Mouse (Mus musculus) heart, postnatal 4 days (tissue): ENCODE results near the gene Polr2a. TPM values are rescaled to one million over a fixed set of nuclear protein-coding genes. Genes with fewer than 3 reads are reported as not detected.

Experiments
- DNase-seq: peaks from one replicate; pipeline ENCODE4 v3.0.0; 2021
- total RNA-seq, 2 experiments: library from RNA; stranded (reverse); gene quantifications; 2 replicates each; pipeline ENCODE4 v1.2.3; 2021

The Polr2a gene
- total RNA-seq, 2 experiments from 2014 or later = 53.7 TPM

- DNase-seq = no peak
Observed at GRCm38 (mm10) chr11:69781828-69782227, 23.4 kb upstream of the Polr2a start.

DNA sequence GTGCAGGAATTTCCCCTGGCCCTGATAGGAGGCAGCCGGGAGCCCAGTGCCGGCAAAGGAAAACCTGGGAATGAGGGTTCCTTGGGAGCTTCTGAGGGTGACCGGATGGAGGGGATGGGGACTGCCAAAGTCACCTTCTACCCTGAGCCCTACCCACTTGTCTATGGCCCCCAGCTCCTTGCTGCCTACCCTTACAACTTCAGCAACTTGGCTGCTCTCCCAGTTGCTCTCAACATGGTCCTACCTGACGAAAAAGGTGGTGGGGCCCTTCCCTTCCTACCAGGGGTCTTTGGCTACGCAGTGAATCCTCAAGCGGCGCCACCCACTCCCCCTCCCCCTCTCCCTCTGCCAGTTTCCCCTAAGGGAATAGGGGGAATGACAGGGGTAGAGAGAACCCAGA lies 20.5 kb upstream of the Polr2a start:
- DNase-seq = no peak

- DNase-seq = peak; percentile 43
Observed at GRCm38 (mm10) chr11:69778258-69778982, 20.0 kb upstream of the Polr2a start.

- DNase-seq = no peak
Observed at GRCm38 (mm10) chr11:69777504-69778257, 19.2 kb upstream of the Polr2a start.

- DNase-seq = no peak
Observed at GRCm38 (mm10) chr11:69776488-69776887, 18.1 kb upstream of the Polr2a start.

DNA sequence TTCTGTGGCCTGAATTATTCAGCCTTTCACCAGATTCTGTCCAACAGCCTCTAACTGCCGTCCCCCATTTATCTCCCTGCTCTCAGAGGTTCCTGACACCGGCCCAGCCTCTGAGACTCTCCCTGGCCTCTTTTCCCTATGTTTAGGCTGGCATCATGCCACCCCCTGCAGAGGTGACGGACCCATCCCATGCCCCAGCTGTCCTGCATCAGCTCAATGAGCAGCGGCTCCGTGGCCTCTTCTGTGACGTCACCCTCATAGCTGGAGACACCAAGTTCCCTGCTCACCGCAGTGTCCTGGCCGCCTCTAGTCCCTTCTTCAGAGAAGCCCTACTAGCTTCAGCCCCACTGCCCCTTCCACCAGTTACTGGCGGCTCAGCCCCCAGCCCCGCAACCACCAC lies 17.3 kb upstream of the Polr2a start:
- DNase-seq = no peak

- DNase-seq = no peak
Observed at GRCm38 (mm10) chr11:69774961-69775360, 16.5 kb upstream of the Polr2a start.

DNA sequence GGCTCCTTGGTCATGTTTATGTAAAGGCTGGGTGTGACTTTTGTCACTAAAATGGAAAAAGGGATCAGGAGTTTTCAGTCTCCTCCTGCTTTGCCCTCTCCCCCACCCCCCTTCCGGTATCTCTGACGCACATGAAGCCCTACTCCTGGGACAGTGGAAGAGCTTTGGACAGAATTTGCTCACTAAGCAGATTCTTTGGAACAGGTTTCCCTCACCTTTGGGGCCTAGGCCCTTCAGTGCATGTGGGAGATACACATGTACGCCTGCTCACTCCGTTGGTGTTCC lies 9.1 kb upstream of the Polr2a start:
- DNase-seq = no peak

DNA sequence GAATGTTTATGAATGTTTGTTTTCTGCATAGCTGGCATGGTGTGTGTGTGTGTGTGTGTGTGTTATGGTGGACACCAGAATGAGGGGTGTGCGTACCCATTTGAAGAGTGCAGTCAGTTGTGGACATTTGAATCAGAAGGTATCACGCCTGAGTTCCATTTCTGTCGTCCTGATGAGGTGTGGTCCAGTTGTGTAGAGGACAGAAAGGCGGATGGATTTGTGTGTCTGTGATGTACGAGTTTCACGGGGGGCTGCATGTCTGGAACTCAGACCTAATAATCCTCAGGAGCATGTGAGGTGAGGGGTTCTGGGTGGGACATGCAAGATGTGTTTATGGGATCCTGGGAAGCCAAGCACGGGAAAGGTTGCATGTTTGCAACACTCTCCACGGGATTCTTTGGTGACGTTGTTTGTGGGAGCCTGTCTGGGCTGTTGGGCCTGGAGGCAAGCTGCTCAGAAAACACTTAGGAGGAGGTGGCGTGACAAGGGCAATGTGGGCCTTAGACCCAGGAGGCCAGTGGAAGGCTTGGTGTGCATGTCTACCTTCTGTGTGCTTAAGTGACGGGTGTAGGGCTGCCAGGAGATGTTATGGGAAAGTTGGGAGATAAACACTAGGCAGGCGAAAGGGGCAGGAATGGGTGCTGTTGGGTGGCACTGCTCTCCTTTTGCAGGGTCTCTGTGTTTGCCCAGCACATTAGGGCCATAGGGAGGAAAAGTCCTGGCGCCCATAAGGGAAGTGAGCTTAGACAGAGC lies 8.6 kb upstream of the Polr2a start:
- DNase-seq = no peak

- DNase-seq = peak; percentile 80
Observed at GRCm38 (mm10) chr11:69766126-69766609, 7.7 kb upstream of the Polr2a start.

DNA sequence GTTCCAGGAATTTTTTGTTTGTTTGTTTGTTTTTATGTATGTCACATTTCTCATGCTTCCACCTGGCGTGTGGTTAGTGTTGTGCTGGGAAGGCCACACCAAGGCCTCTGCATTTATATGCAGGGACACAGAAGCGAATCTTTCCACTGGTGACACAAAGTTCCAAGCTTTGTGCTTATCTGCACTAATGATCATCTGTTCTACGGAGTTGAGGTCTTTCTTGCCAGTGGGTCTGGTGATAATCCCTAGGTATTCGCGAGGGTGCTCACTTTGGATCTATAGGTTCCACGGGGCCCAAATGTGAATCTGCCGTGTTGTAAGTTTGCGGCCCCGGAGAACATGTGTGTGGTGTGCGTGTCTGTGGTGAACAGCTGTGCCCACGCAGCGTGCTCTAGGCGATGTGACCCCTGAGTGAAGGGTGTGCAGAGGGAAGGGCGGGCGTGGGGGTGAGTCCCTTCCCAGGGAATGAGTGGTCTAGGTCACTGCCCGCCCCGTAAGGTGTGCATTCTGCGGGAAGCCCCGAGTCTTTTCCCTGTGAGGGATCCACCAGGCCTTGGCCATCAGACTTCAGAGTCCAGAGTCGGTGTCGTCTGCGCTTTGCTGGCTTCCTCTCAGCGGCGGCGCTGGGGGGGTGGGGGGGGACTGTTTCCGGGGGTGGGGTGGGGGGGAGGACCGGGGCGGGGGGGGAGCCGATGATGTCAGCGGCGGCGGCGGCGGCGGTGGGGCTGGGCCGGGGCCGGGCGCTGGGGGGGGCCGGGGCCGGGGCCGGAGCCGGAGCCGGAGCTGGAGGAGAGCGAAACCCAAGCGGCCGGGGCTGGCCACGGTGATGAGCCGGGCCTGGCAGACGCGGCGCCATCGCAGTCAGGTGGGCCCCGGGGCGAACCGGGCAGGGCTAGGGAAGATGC lies 7.0 kb upstream of the Polr2a start, which contains the start of gene Zbtb4:
Gene Zbtb4, plus strand, starts transcription at position 692 of the 905 bp plus-strand sequence.
- DNase-seq = peak; percentile 61

GRCm38 (mm10) chr11:69763551-69763950 lies 5.1 kb upstream of the Polr2a start:
- DNase-seq = no peak

DNA sequence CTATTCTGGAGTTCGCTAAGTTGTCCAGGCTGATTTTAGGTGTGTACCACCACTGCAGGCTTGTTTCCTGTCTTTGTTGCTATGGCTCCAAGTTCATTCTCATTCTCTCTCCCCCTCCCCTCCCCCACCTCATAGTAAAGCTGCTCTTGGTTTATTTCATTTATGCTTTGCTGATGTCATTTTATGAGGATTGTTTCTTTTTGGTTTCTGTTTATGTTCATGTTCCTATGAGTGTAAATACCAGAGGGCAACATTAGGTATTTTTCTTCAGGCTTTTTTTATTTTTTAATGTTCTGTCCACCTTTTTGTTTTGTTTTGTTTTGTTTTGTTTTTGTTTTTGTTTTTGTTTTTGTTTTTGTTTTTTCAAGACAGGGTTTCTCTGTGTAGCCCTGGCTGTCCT lies 3.4 kb upstream of the Polr2a start, which contains the start of gene Slc35g3:
Gene Slc35g3, minus strand, starts transcription at position 101 of the 400 bp plus-strand sequence.
- no peak for DNase-seq

DNA sequence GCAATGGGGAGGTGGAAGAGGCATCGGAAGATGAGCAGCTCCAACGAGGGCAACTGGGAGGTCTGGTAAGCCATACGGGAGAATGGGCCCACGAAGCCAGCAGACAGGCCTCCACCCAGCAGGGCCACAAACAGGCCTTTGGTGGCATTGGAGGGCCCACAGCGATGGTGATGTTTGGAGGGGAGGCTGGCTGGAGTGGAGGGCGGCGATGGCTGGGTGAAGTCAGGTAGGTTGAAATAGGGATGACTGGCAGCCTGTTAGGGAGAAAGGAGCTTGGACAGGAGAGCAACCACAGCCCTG lies 2.4 kb upstream of the Polr2a start:
- no peak for DNase-seq

DNA sequence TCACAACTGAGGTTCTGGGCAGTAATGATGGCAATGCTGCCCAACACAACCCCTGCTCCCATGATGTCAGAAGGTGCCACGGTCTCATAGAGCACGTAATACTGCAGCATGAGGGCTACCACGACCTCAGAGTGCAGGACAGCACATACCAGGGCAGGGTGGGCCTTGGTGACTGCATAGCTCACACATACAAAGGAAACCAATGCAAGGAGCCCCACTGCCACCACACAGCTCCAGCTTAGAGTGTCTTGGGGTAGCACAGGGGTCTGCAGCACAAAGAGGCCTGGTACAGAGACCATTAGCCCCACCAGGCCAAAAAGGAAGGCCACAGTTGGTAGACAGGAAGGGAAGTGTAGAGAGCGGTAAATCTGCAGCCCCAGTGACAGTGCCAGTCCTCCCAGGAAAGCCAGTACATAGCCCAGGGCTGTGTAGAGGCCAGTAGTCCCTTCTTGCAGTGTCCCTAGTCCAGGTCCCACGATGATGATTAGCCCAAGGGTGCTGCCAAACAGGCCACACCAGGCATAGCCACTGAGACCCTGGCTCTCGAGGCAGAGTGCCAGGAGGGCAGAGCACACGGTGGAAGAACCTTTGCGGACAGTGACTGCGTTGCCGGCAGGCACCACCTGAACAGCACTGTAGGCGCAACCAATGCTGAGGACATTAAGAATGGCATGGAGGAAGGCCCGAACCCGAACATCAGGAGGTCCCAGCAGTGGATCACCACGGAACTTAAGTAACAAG lies 1.9 kb upstream of the Polr2a start:
- DNase-seq = no peak

DNA sequence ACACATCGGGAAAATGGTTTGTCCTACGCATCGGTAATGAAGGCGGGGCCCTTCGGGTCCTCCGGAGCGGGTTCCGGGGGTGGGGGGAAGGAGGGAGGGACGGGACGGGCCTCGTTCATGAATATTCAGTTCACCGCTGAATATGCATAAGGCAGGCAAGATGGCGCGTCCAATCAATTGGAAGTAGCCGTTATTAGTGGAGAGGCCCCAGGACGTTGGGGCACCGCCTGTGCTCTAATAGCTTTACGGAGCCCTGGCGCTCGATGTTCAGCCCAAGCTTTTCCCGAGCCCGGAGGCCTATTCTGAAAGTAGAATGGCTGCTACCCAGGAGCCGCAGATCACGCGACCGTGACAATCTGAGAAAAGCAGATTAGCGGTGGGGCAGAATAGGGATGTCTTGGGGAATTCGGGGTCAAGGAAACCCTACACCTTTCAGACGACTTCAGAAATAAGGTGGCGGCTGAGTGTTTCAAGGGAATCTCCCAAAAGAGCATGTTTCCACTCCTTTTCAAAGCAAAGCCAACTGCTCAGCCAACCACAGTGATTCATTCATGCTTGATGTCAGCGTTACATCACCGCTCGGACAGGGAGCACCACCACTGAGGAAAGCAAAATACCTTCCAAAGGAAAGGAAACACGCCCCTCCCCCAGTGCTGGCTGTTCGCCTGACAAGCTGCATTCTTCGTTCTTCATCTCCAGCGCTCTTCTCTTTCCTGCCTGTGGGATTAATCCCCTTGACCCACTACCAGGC lies 709 bp upstream of the Polr2a start:
- DNase-seq = peak; percentile 87

DNA sequence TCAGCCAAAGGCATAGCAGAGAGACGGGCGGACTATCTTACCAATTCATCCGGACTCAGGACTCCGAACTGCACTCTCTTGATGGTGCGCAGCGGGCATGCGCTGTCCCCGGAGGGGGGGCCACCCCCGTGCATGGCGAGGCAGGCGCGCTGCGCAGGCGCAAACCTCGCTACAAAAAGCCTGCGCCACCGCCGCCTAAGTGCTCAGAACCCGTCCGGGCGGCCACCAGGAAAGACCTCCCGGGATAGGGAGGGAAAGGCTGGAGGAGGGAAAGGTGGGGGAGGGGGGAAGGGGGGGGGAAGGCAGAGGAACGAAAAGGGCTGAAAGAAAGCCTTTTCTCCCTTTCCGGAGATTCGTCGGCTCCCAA lies 364 bp downstream of the Polr2a start:
- peak; percentile 98 for DNase-seq

DNA sequence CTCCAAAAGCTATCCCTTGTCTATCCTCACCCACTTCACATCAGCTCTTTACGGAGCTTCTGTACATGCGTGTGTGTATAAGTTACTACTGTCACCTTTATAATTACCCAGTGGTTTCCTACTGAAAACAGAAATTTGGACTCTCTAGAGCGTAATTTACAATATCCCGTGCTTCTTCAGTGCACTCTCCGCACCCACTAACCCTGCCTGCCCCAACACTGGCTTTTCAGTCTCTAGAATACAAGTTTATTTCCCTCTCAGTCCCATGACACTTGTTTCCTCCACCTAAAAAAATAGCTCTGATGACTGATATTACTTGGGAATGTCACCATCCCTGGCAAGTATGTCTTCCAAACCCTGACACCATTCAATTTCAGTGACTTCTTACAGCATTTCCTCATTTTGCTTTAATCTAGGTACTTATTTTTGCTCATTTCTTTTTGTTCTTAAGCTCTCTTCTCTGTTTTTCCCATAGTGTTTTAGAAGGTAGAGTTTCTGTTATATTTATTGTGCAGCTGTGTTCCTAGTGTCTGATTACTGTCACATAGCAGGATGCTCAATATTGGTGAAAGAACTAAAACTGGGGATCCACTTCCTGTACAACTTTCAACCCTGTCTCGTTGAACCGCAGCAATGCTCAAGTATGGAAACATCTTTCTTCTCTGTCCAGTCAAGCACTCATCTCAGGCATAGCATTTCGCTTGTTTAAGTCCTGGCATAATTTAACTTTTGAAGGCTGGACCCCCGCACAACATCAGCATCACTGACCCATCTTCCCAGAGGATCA lies 941 bp downstream of the Polr2a start:
- DNase-seq = no peak

- peak; percentile 60 for DNase-seq
Observed at GRCm38 (mm10) chr11:69754701-69755100, 3.7 kb downstream of the Polr2a start.

DNA sequence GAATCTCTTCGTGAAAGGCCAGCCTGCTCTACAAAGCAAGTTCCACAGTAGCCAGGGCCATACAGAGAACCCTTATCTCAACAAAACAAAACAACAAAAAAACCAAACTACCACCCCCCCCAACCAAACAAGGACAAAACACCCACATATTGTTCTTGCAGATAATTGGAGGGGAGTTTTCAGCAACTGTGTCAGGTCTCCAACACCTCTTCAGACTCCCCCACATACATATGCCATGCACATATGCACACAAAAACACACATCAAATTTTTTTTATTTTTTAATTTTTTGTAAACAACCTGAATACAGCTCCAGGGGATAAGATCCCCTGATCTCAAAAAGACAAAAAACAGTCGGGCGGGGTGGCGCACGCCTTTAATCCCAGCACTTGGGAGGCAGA lies 4.2 kb downstream of the Polr2a start:
- DNase-seq = no peak
